Mouse (Mus musculus): Measurements from ENCODE around the gene Matk. TPM values are rescaled to one million over a fixed set of nuclear protein-coding genes. Genes with fewer than 3 reads are reported as not detected.

Gene Matk
- polyA plus RNA-seq, 1 experiment from 2014 or later: 4.9 TPM

- no peak overlapping the region for H3K4me3 ChIP-seq (replicated peaks)
- ATAC-seq (ENCODE audit: insufficient number of reproducible peaks, insufficient read depth, low FRiP score, low TSS enrichment, low read depth): no peak
- H3K27ac ChIP-seq: no peak overlapping the region
- H3K27me3 ChIP-seq: peaks cover 92% of the 10 kb centered on the region
- H3K9ac ChIP-seq (replicated peaks): no peak overlapping the region
- H3K4me1 ChIP-seq (replicated peaks): peaks cover 6% of the 10 kb centered on the region; the same call in 1 of the 2 replicates
- WGBS: 43% methylated on average over 6 of the region's 6 CpGs
- no peaks in the 10 kb centered on the region for H3K36me3 ChIP-seq
- H3K4me2 ChIP-seq: no peak overlapping the region
- no peaks in the 10 kb centered on the region for H3K9me3 ChIP-seq
Measured at GRCm38 (mm10) chr10:81286586-81286985, 33.9 kb downstream of the Matk start.

- Histone ChIP-seq H3K9me3 (no peaks in the 10 kb centered on the region), H3K27me3 (peaks cover 92% of the 10 kb centered on the region), H3K9ac (replicated peaks) (no peak overlapping the region), H3K27ac (no peak overlapping the region), H3K4me3 (replicated peaks) (no peak overlapping the region), H3K4me1 (replicated peaks) (peaks cover 6% of the 10 kb centered on the region; the same call in 1 of the 2 replicates), H3K36me3 (no peaks in the 10 kb centered on the region), H3K4me2 (no peak overlapping the region)
- WGBS: 56% methylated on average over 8 of the region's 8 CpGs
- no peak for ATAC-seq (ENCODE audit: insufficient number of reproducible peaks, insufficient read depth, low FRiP score, low TSS enrichment, low read depth)
Measured at GRCm38 (mm10) chr10:81287513-81288157, 34.9 kb downstream of the Matk start.

- peaks cover 82% of the 10 kb centered on the region for H3K27me3 ChIP-seq
Measured at GRCm38 (mm10) chr10:81288601-81289000, 35.9 kb downstream of the Matk start.

GRCm38 (mm10) chr10:81289278-81289677 lies 36.5 kb downstream of the Matk start:
- peaks cover 75% of the 10 kb centered on the region for H3K27me3 ChIP-seq
- no peak overlapping the region for H3K9ac ChIP-seq (replicated peaks)
- H3K27ac ChIP-seq: no peak overlapping the region
- no peaks in the 10 kb centered on the region for H3K36me3 ChIP-seq
- no peak overlapping the region for H3K4me2 ChIP-seq
- no peak for ATAC-seq (ENCODE audit: insufficient number of reproducible peaks, insufficient read depth, low FRiP score, low TSS enrichment, low read depth)
- 2% methylated on average over 7 of the region's 7 CpGs for WGBS
- no peak overlapping the region for H3K4me3 ChIP-seq (replicated peaks)
- no peaks in the 10 kb centered on the region for H3K9me3 ChIP-seq
- peaks cover 17% of the 10 kb centered on the region for H3K4me1 ChIP-seq (replicated peaks)

More at GRCm38 (mm10) chr10:81288601-81289000, 35.9 kb downstream of the Matk start:
- H3K4me2 ChIP-seq: no peak overlapping the region
- no peak overlapping the region for H3K27ac ChIP-seq
- 28% methylated on average over 6 of the region's 6 CpGs for WGBS
- no peak overlapping the region for H3K9ac ChIP-seq (replicated peaks)
- no peaks in the 10 kb centered on the region for H3K36me3 ChIP-seq
- no peak overlapping the region for H3K4me3 ChIP-seq (replicated peaks)
- no peaks in the 10 kb centered on the region for H3K9me3 ChIP-seq
- H3K4me1 ChIP-seq (replicated peaks): peaks cover 10% of the 10 kb centered on the region
- ATAC-seq (ENCODE audit: insufficient number of reproducible peaks, insufficient read depth, low FRiP score, low TSS enrichment, low read depth): no peak

DNA sequence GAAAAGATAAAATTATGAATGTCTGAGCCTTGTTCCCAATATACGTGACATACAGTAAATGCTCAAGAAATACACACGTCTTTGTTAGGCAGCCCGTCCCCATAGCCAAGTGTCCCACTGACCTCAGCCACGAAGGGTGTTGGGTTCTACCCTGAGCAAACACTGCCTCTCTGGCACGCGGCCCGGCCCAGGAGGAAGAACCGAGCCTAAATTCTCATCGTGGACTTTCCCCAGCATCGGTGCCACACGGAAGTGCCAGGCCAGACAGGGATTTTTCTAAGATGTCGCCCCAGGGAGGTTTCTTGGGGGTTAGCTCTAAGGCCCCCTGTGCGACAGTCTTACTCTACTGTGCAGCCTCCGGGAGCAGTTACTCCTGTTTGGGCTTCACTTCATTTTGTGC lies 37.1 kb downstream of the Matk start:
- no peak overlapping the region for H3K4me3 ChIP-seq (replicated peaks)
- no peak overlapping the region for H3K4me2 ChIP-seq
- no peak overlapping the region for H3K9ac ChIP-seq (replicated peaks)
- 63% methylated on average over 14 of the region's 14 CpGs for WGBS
- H3K9me3 ChIP-seq: no peaks in the 10 kb centered on the region
- H3K4me1 ChIP-seq (replicated peaks): peaks cover 21% of the 10 kb centered on the region
- peaks cover 70% of the 10 kb centered on the region for H3K27me3 ChIP-seq
- H3K36me3 ChIP-seq: peaks cover under 1% of the 10 kb centered on the region; the same call in 1 of the 2 replicates
- no peak overlapping the region for H3K27ac ChIP-seq
- no peak for ATAC-seq (ENCODE audit: insufficient number of reproducible peaks, insufficient read depth, low FRiP score, low TSS enrichment, low read depth)

DNA sequence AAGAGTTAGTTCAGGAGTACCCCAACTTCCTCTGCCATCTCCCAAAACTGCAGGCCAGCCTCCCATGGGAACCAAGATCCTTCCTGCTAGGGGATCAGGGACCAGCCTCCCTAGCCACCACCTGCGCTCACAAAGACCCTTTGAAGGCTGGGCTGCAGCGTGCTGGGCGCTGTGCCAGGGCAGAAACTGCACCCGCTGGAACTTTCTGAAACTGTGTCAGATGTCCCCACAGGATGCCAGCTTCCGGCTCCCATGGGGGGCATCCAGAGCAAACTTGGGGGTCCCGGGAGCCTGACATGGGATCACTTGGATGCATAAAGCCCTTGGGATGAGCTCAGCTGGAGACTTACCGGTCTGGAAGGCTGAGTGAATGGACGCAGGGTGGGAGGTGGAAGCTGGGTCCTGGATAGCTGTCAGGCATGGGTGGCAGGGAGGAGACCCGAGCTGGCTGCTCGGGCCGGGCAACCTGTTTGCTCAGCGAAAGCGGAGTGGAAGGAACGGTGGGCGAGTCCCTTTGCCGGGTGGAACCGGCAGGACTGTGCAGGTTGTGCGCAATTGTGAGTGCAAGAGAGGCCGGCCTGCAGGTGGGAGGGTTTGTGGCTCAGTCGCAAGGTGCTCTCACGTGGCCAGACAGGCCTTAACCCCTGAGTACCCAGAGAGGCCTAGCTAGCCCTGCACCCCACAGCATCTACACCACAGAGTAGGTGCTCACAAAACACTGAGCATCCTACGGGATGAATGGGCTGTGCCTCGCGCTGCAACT lies 38.1 kb downstream of the Matk start:
- Histone ChIP-seq H3K4me1 (replicated peaks) (peaks cover 25% of the 10 kb centered on the region), H3K9ac (replicated peaks) (0 out of 2 replicates have a peak overlapping the region, but pooled peaks have one; percentile 31), H3K27me3 (peaks cover 61% of the 10 kb centered on the region), H3K9me3 (no peaks in the 10 kb centered on the region), H3K36me3 (peaks cover 10% of the 10 kb centered on the region; the same call in 1 of the 2 replicates), H3K4me2 (0 out of 2 replicates have a peak overlapping the region, but pooled peaks have one; percentile 17), H3K27ac (no peak overlapping the region), H3K4me3 (replicated peaks) (peak overlapping the region; percentile 16; the same call in 1 of the 2 replicates)
- ATAC-seq (ENCODE audit: insufficient number of reproducible peaks, insufficient read depth, low FRiP score, low TSS enrichment, low read depth): no peak
- 16% methylated on average over 24 of the region's 24 CpGs for WGBS

GRCm38 (mm10) chr10:81291511-81292104 lies 38.9 kb downstream of the Matk start, which contains the start of gene Tjp3:
Gene Tjp3, minus strand, starts transcription at chr10:81291581.
- Histone ChIP-seq H3K4me1 (replicated peaks) (peaks cover 25% of the 10 kb centered on the region), H3K27me3 (peaks cover 54% of the 10 kb centered on the region), H3K27ac (no peak within 1 kb of the TSS), H3K4me3 (replicated peaks) (peak within 1 kb of the TSS; percentile 78), H3K9me3 (no peaks in the 10 kb centered on the region), H3K36me3 (peaks cover 10% of the 10 kb centered on the region; the same call in 1 of the 2 replicates), H3K4me2 (peak within 1 kb of the TSS; percentile 98; the same call in 1 of the 2 replicates), H3K9ac (replicated peaks) (0 out of 2 replicates have a peak within 1 kb of the TSS, but pooled peaks have one; percentile 31)
- no peak for ATAC-seq (ENCODE audit: insufficient number of reproducible peaks, insufficient read depth, low FRiP score, low TSS enrichment, low read depth)
- WGBS: 70% methylated on average over 9 of the region's 9 CpGs

DNA sequence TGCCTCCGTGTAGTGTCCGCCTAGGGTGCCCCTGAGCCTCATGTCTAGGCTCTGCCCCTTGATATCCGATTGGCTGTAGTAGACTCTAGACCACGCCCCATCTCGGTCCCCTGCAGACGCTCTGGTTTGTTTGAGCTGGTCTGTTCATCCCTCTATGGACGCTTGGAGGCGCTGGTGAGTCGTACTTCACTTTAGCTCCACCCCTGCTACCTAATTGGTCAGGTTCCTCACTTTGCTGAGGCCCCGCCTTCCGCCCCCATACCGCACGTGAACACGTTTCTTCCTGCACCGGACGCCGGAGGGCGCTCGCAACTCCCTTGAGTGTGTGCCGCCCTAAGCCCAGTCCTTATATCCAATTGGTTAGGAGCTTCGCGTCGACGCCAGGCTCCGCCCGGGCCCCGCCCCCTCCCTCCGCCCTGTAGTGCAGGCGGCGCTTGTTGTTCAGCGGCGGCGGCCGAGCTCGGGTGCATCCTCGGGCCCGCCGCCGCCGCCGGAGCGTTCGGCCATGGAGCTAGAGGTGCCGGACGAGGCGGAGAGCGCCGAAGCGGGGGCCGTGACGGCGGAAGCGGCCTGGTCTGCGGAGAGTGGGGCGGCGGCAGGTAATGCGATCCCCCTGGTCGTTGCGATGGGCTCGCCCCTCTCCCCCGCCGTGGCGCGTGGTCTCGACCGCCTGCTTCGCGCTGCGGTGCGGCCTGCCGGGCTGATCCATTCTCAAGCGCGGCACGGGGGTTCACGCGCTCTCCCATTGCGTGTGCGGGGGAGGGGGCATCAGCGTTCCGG lies 40.0 kb downstream of the Matk start, which contains the start of gene Pip5k1c:
TSS of gene Pip5k1c (plus strand) at position 410 of the 780 bp plus-strand sequence.
- H3K9ac ChIP-seq (replicated peaks): peak within 1 kb of the TSS; percentile 83
- ATAC-seq (ENCODE audit: insufficient number of reproducible peaks, insufficient read depth, low FRiP score, low TSS enrichment, low read depth): peak; percentile 94
- WGBS: under 1% methylated on average over 53 of the region's 80 CpGs
- peaks cover 31% of the 10 kb centered on the region for H3K4me1 ChIP-seq (replicated peaks)
- H3K9me3 ChIP-seq: no peaks in the 10 kb centered on the region
- peaks cover 10% of the 10 kb centered on the region; the same call in 1 of the 2 replicates for H3K36me3 ChIP-seq
- H3K27me3 ChIP-seq: peaks cover 43% of the 10 kb centered on the region
- H3K27ac ChIP-seq: peak within 1 kb of the TSS; percentile 86
- H3K4me3 ChIP-seq (replicated peaks): peak within 1 kb of the TSS; percentile 78
- H3K4me2 ChIP-seq: peak within 1 kb of the TSS; percentile 98

DNA sequence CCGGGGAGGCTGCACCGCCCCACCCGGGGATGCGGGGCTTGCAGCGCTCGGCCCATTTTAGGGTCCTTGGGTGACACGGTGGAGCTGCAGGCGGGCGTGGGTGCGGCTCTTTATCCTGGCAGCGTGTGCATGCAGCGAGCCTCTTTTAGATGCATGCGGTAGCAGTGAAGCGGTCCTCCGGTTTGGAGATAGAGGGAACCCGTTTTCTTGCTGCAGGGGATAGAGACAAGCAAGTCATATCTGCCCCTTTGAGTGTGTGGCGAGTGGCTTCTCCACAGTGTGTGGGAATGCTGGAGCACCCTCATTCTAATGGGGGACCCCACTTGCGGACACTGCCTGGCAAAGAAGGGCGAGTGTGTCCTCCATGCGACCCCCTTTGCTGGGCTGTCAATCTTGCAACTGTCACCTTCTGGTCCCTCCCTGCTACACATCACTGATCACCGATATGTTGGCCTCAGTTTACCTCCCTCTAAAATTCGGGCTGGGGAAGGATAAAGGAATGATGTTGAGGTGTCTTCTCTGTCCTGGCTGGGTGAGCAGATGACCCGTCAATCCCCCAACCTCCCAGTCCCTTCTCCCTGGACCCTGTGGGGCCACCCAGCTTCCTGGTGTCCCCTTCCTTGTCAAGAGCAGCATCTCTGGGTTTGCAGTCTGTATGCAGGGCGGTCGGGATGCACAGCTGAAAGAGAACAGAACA lies 40.7 kb downstream of the Matk start:
- Histone ChIP-seq H3K4me3 (replicated peaks) (peak overlapping the region; percentile 78), H3K36me3 (peaks cover 16% of the 10 kb centered on the region), H3K9ac (replicated peaks) (peak overlapping the region; percentile 83), H3K9me3 (no peaks in the 10 kb centered on the region), H3K27ac (peak overlapping the region; percentile 86; the same call in 1 of the 2 replicates), H3K4me2 (peak overlapping the region; percentile 98), H3K27me3 (peaks cover 36% of the 10 kb centered on the region), H3K4me1 (replicated peaks) (peaks cover 31% of the 10 kb centered on the region)
- WGBS: 3% methylated on average over 25 of the region's 25 CpGs
- no peak for ATAC-seq (ENCODE audit: insufficient number of reproducible peaks, insufficient read depth, low FRiP score, low TSS enrichment, low read depth)

GRCm38 (mm10) chr10:81294442-81294841 lies 41.7 kb downstream of the Matk start:
- Histone ChIP-seq H3K27me3 (peaks cover 29% of the 10 kb centered on the region), H3K9ac (replicated peaks) (peak overlapping the region; percentile 83; the same call in 1 of the 2 replicates), H3K4me2 (peak overlapping the region; percentile 98), H3K9me3 (no peaks in the 10 kb centered on the region), H3K4me1 (replicated peaks) (peaks cover 31% of the 10 kb centered on the region), H3K4me3 (replicated peaks) (peak overlapping the region; percentile 78), H3K27ac (no peak overlapping the region), H3K36me3 (peaks cover 18% of the 10 kb centered on the region)
- 42% methylated on average over 8 of the region's 8 CpGs for WGBS
- no peak for ATAC-seq (ENCODE audit: insufficient number of reproducible peaks, insufficient read depth, low FRiP score, low TSS enrichment, low read depth)
